Mouse (Mus musculus) kidney, adult 2 months (tissue): ENCODE data around the gene Abhd2.

Experiments used
- CTCF ChIP-seq: fragments of 200-500 bp; conservative IDR thresholded peaks from 2 replicates; pipeline ENCODE4 v1.5.1; 2011; ENCODE audit warnings: low read depth, mild to moderate bottlenecking, control low read depth, low read length, moderate library complexity, mixed read lengths; ENCODE audit not compliant: insufficient read depth, insufficient read length
- POLR2A ChIP-seq: fragments of 200-500 bp; IDR thresholded peaks from one replicate; pipeline ENCODE4 v1.6.1; 2011; ENCODE audit warnings: low read depth, low read length, control low read depth

DNA sequence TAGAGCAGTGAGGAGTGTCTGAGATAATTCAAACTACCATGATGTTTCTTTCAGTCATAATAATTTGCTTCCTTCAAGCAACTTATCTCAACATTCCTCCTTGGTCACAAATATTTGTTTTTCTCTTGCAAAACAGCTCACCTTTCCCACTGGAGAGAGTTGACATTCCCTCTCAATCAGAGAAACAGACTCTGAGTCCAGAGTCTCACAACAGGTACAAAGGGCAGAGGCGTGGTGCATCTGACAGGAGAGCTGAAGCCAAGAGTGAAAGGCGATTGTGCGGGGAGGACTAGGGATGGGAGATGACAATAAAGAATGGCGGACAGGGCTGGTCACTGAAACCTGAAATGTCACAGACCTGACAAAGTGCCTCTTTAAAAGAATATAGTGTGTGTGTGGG lies 16.3 kb upstream of the Abhd2 start:
- TF ChIP-seq CTCF (no peak), POLR2A (no peak)
